10 mouse cellular contexts compared by ENCODE assay signal in the genomic region with DNA sequence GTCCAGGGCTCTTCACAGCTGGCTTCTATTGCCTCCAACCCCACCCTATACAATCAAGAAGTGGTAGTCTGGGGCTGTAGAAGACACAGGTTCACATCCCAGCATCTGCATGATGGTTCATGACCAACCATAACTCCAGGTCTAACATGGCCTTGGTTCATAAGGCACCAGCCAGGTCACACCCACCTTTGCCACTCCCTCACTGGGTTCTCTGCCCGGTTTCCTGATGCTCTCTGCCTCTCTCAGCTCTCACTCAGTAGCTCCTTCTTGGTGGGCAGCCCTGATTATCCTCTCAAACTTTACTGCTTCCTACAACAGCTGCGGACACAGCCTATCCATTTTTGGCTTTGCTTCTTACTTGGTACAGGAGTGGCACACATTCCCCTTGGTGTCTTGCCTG.
"Had no signal": no experiment of that assay in that cellular context is flagged by ENCODE, and none has a peak within 500 bp of the region (broad histone marks: within the 10 kb centered on the region; RNA-seq: fewer than 3 reads in every experiment).

No protein-coding gene starts in this region.

- H3K36me3 ChIP-seq: limb, embryonic 13.5 days; liver, embryonic 15.5 days; midbrain, embryonic 13.5 days had no signal

- DNase-seq: kidney, postnatal 14 days; lung, adult 2 months; lung, postnatal 36 days; thymus, postnatal 4 days had no signal

- ATAC-seq: lung, postnatal 0 days; midbrain, embryonic 13.5 days had no signal

- H3K27me3 ChIP-seq: liver, embryonic 15.5 days; midbrain, embryonic 13.5 days had no signal

- H3K9ac ChIP-seq: limb, embryonic 13.5 days; liver, embryonic 15.5 days; midbrain, embryonic 13.5 days had no signal

- H3K4me2 ChIP-seq: limb, embryonic 13.5 days; liver, embryonic 11.5 days; liver, embryonic 15.5 days; midbrain, embryonic 13.5 days had no signal

- H3K4me3 ChIP-seq: limb, embryonic 13.5 days; liver, embryonic 15.5 days; midbrain, embryonic 13.5 days had no signal

- H3K9me3 ChIP-seq: limb, embryonic 13.5 days; liver, embryonic 15.5 days; midbrain, embryonic 13.5 days had no signal

- H3K4me1 ChIP-seq: limb, embryonic 13.5 days; liver, embryonic 15.5 days; midbrain, embryonic 13.5 days had no signal

- H3K27ac ChIP-seq: limb, embryonic 13.5 days; liver, embryonic 15.5 days; midbrain, embryonic 13.5 days; stomach, postnatal 0 days had no signal
